Mouse (Mus musculus) adrenal gland, postnatal 25 days (tissue): Measurements from ENCODE around the gene Gm5901. TPM values are rescaled to one million over a fixed set of nuclear protein-coding genes. Genes with fewer than 3 reads are reported as not detected.

Experiments
- DNase-seq: peaks from one replicate; pipeline ENCODE4 v3.0.0; 2021; ENCODE audit warnings: mixed read lengths
- total RNA-seq: library from RNA; stranded (reverse); gene quantifications from 2 replicates; pipeline ENCODE4 v1.2.3, GENCODE M21; 2021

Gm5901 gene
- total RNA-seq, 1 experiment from 2014 or later: not detected

GRCm38 (mm10) chr7:105406322-105406721, 31.5 kb downstream of the Gm5901 start:
- DNase-seq: no peak

GRCm38 (mm10) chr7:105411874-105412632, 37.2 kb downstream of the Gm5901 start:
- DNase-seq: peak; percentile 81

- no peak for DNase-seq
Observed at GRCm38 (mm10) chr7:105414385-105414784, 39.5 kb downstream of the Gm5901 start.

GRCm38 (mm10) chr7:105416529-105416928, 41.7 kb downstream of the Gm5901 start:
- DNase-seq: no peak

- DNase-seq: no peak
Observed at GRCm38 (mm10) chr7:105418106-105418505, 43.3 kb downstream of the Gm5901 start.

- no peak for DNase-seq
Observed at GRCm38 (mm10) chr7:105420903-105421302, 46.1 kb downstream of the Gm5901 start.

GRCm38 (mm10) chr7:105424368-105424767, 49.5 kb downstream of the Gm5901 start:
- DNase-seq: no peak

- DNase-seq: no peak
Observed at GRCm38 (mm10) chr7:105425424-105426043, 50.7 kb downstream of the Gm5901 start, which contains the start of gene Cckbr. Gene Cckbr, plus strand, starts transcription at chr7:105425731.

- DNase-seq: no peak
Observed at GRCm38 (mm10) chr7:105426051-105426450, 51.2 kb downstream of the Gm5901 start.

Other genes starting within 250 kb of the Gm5901 start
- gene Olfr683, start 228.0 kb upstream of the Gm5901 start, total RNA-seq: not detected in 2 replicates
- not detected in 2 replicates for gene Olfr684, start 211.4 kb upstream of the Gm5901 start, total RNA-seq
- gene Olfr685, start 189.0 kb upstream of the Gm5901 start, total RNA-seq: not detected in 2 replicates
- not detected in 2 replicates for gene Olfr686, start 167.6 kb upstream of the Gm5901 start, total RNA-seq
- gene Olfr688, start 86.9 kb upstream of the Gm5901 start, total RNA-seq: not detected in 2 replicates
- not detected in 2 replicates for gene Olfr689, start 63.9 kb upstream of the Gm5901 start, total RNA-seq
- not detected in 2 replicates for gene Olfr690, start 40.9 kb upstream of the Gm5901 start, total RNA-seq
- gene Olfr691, start 32.8 kb upstream of the Gm5901 start, total RNA-seq: not detected in 2 replicates
- gene Olfr692, start 6.8 kb upstream of the Gm5901 start, total RNA-seq: not detected in 2 replicates
- 33.2 and 33.3 TPM in 2 replicates for gene Fam160a2, start 25.0 kb downstream of the Gm5901 start, total RNA-seq
- gene Cnga4, start 29.5 kb downstream of the Gm5901 start, total RNA-seq: not detected in 2 replicates
- not detected in 2 replicates for gene Cckbr, start 50.7 kb downstream of the Gm5901 start, total RNA-seq
- 77.1 and 96.1 TPM in 2 replicates for gene Cavin3, start 107.3 kb downstream of the Gm5901 start, total RNA-seq
- 48.2 and 49.1 TPM in 2 replicates for gene Smpd1, start 179.3 kb downstream of the Gm5901 start, total RNA-seq
- 13.6 and 15.0 TPM in 2 replicates for gene Apbb1, start 206.6 kb downstream of the Gm5901 start, total RNA-seq
- gene Hpx, start 225.1 kb downstream of the Gm5901 start, total RNA-seq: 0.21 and 22.0 TPM in 2 replicates